Mouse (Mus musculus) brain, embryonic 14.5 days (tissue): ENCODE results near the gene Irak2.

ENCODE experiments used
- CTCF ChIP-seq: fragments of 200-500 bp; IDR thresholded peaks from 2 replicates; pipeline ENCODE4 v1.5.1; 2012; ENCODE audit warnings: inconsistent platforms, mild to moderate bottlenecking, moderate library complexity, borderline replicate concordance; ENCODE audit not compliant: insufficient read depth, insufficient read length; ENCODE audit errors: extremely low read depth
- POLR2A ChIP-seq: fragments of 200-500 bp; IDR thresholded peaks from 2 replicates; pipeline ENCODE4 v1.6.1; 2012; ENCODE audit warnings: mild to moderate bottlenecking, inconsistent platforms, borderline replicate concordance; ENCODE audit not compliant: poor library complexity, insufficient read depth, insufficient read length, severe bottlenecking; ENCODE audit errors: extremely low read depth

GRCm38 (mm10) chr6:113655475-113655874 is 17.2 kb downstream of the Irak2 start:
- TF ChIP-seq POLR2A (no peak), CTCF (no peak)
